Mouse (Mus musculus) liver, adult (tissue): ENCODE data around the gene Vsig2.

Experiments
- GATA4 ChIP-seq: IDR thresholded peaks from 2 replicates; pipeline ENCODE4 v1.6.1; 2014; ENCODE audit warnings: mild to moderate bottlenecking, low read length; ENCODE audit not compliant: insufficient replicate concordance

The Vsig2 gene

GRCm38 (mm10) chr9:37550435-37550834, 11.4 kb downstream of the Vsig2 start:
- no peak for TF ChIP-seq GATA4

DNA sequence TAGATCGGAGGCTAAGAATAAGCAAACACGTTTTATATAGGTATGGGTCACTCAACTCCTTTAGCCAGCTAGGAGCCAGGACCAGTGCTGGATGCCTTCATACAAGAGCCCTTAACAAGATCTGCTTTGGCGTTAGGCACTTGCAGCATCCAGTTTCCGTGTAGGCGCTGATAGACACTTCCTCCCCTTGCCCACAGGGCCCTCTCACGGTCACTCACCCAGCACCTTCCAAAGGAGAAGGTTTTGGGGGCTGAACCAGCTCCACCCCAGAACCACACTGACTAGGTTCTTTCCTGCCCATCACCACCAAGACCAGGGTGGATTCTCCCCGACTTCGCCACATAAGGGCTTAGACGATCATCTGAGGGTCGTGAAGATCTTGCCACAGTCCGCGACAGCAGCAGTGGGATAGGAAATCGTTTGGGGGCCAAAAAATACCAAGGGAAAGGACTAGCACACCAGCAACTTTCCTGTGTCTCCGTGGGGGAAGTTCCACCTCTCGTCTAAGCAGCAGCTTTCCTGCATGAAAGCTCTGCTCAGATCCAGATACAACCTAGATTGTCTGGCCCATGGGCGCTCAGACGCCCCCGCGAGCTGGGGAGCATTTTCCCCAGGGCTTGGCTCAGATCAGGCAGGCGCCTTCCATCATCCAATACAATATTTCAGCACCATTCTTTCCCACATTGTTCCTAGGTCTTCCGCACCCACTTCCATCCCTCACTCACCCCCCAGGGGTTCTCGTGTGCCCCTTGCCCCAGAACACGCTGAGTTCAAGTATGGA, 12.9 kb downstream of the Vsig2 start:
- TF ChIP-seq GATA4 = no peak

- TF ChIP-seq GATA4 = no peak
Observed at GRCm38 (mm10) chr9:37552536-37553293, 13.7 kb downstream of the Vsig2 start, which contains the start of gene Nrgn. Nrgn (minus strand) TSS chr9:37552904.

DNA sequence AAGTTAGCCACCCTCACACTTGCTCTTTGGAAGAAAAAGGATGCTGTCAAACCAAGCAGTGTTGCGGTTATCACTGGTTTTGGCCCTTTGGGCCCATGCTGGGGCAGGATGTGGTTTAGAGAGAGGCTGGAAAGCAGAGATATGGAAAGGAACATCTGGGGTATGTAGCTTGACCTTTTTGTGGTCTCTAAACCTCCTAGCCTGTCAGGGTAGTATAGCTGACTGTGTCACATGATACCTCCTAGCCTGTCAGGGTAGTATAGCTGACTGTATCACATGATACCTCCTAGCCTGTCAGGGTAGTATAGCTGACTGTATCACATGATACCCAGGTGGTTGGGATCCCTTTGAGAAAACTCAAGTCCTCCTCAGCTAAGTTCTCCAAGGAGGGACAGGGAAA, 15.2 kb downstream of the Vsig2 start:
- TF ChIP-seq GATA4 = no peak

DNA sequence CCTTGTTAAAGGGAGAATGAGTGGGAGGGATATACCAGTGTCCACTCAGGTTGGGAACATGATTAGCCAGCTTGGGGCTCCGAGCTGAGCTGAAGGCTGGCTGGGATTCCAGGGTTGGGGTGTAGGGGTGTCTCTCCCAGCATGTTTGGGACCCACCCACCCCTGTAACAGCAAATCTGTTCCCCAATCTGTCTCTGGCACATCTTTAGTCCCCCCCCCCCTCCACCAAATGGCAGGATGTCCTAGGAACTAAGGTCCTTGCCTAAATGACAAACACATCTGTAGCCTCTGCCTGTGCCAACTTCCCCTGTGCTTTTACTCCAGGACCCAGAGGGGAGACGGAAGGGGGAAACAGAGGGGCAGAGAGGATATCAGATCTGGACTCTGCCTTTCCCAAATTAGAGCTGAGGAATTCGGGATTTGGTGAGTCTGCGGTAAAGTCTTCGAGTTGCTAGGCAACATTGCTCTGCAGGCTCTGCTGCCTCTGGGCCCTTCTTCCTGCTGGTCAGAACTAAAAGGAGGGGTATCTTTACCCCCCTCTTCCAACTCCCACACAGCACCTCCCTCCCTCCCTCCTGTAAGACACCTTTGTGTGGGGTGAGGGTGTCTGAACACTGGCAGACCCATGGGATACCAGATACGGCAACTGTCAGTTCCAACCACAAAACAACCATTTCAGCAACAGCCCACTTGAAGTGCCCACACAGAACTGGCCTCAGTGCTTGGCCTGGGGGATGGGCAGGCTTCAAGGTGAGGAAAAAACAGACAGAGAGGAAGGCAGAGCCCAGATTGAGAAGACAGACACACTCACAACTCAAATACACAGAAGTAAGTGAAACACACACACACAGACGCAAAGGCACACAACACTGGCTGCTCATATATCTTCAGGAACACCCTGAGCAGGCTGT, 16.0 kb downstream of the Vsig2 start, which contains the start of gene Siae:
Siae (plus strand) TSS at position 861 of the 911 bp plus-strand sequence.
- no peak for TF ChIP-seq GATA4

DNA sequence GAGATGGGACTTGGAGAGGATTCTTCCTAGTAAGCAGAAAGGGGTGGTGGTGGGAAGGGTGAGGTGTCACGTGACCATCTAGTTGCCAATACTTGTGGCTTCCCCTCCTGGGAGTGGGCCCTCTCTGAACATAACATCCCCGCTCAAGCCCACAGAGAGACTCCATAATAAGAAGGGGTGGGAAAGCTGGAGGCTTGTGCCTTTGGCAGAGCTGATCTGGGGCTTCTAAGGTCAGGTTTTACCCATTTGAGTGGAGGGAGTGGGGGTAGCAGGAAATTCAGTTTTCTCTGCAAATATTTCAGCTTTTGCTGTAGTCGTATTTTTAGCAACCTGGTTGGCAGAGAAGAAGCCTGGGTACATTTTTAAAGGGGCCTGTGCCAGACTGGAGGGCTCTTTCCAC, 17.3 kb downstream of the Vsig2 start:
- TF ChIP-seq GATA4 = no peak

- no peak for TF ChIP-seq GATA4
Observed at GRCm38 (mm10) chr9:37560617-37561016, 21.6 kb downstream of the Vsig2 start.

- TF ChIP-seq GATA4 = no peak
Observed at GRCm38 (mm10) chr9:37563805-37564204, 24.8 kb downstream of the Vsig2 start.

GRCm38 (mm10) chr9:37567019-37567418, 28.0 kb downstream of the Vsig2 start:
- no peak for TF ChIP-seq GATA4

- TF ChIP-seq GATA4 = no peak
Observed at GRCm38 (mm10) chr9:37567454-37567853, 28.4 kb downstream of the Vsig2 start.

GRCm38 (mm10) chr9:37567892-37568604, 29.0 kb downstream of the Vsig2 start:
- TF ChIP-seq GATA4 = no peak

- TF ChIP-seq GATA4 = no peak
Observed at GRCm38 (mm10) chr9:37568605-37569214, 29.7 kb downstream of the Vsig2 start.

DNA sequence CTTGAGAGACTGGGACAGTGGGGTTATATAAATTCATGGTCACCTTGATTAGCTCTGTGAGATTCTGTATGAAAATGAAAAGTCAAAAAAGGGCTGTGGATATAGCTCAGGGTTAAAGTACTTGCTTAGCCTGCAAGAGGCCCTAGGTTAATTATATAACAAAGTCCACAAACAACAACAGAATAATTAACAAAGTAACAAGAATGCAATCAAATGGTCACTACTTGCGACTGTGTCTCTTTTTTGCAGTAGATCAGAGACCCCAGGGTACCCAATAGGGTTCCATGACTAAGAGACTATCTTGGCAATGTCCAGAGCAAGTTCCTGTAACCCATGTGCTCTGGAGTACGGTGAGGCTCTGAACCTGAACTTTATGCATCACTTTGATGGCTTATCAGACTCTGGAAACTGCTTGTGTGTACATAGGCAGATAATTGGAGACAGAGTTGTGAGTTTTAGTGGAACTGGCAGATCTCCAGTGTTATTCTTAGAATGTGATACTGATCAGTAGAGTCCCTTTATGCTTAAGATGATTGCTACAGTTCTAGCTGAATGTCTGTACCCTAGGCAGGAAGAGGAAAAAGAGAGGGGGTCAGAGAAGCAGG, 30.3 kb downstream of the Vsig2 start:
- no peak for TF ChIP-seq GATA4

GRCm38 (mm10) chr9:37572204-37572876, 33.3 kb downstream of the Vsig2 start:
- no peak for TF ChIP-seq GATA4
